Mouse (Mus musculus) intestine, embryonic 14.5 days (tissue): Measurements from ENCODE around the gene Fxyd2. TPM values are rescaled to one million over a fixed set of nuclear protein-coding genes. Genes with fewer than 3 reads are reported as not detected.

Experiments
- ATAC-seq: fragments of 200-750 bp; cut with Nextera tagmentation; replicated peaks from 2 replicates; pipeline ENCODE4 v1.8.0; 2017; ENCODE audit warnings: low read depth, moderate number of reproducible peaks, moderate TSS enrichment, moderate library complexity; ENCODE audit not compliant: low FRiP score, low TSS enrichment
- DNase-seq: peaks from one replicate; pipeline ENCODE4 v3.0.0-alpha.2; 2018; ENCODE audit warnings: low spot score
- H3K27ac ChIP-seq: fragments of 300-500 bp; sonication (generic); 2 replicates; pipeline ENCODE4 v1.5.1; 2014; ENCODE audit warnings: low read depth, mild to moderate bottlenecking, control low read depth
- H3K27me3 ChIP-seq: fragments of 300-500 bp; sonication (generic); replicated peaks from 2 replicates; pipeline ENCODE4 v1.6.1; 2014; ENCODE audit warnings: low read length, control low read depth; ENCODE audit not compliant: control insufficient read depth, insufficient read depth
- H3K36me3 ChIP-seq: fragments of 300-500 bp; sonication (generic); 2 replicates; pipeline ENCODE4 v1.6.1; 2014; ENCODE audit warnings: low read length, control low read depth; ENCODE audit not compliant: control insufficient read depth, insufficient read depth
- H3K4me1 ChIP-seq: fragments of 300-500 bp; sonication (generic); replicated peaks from 2 replicates; pipeline ENCODE4 v1.6.1; 2014; ENCODE audit warnings: low read length, control low read depth, mixed read lengths; ENCODE audit not compliant: control insufficient read depth, insufficient read depth
- H3K4me2 ChIP-seq: fragments of 300-500 bp; sonication (generic); 2 replicates; pipeline ENCODE4 v1.6.1; 2014; ENCODE audit warnings: low read length
- H3K4me3 ChIP-seq: fragments of 300-500 bp; sonication (generic); 2 replicates; pipeline ENCODE4 v1.5.1; 2014; ENCODE audit warnings: low read depth, low read length, control low read depth, mixed read lengths
- H3K9ac ChIP-seq: fragments of 300-500 bp; sonication (generic); 2 replicates; pipeline ENCODE4 v1.6.1; 2014; ENCODE audit warnings: mild to moderate bottlenecking, low read length
- H3K9me3 ChIP-seq: fragments of 300-500 bp; sonication (generic); 2 replicates; pipeline ENCODE4 v1.6.1; 2016; ENCODE audit warnings: low read length, control low read depth; ENCODE audit not compliant: control insufficient read depth
- WGBS: fragments of 180-500 bp; shearing (Covaris S2); extraction: QIAGEN DNeasy Blood & Tissue Kit; methylation state at CpG from one replicate; pipeline ENCODE4 v1.1.7; 2014; 5-methylcytosine and 5-hydroxymethylcytosine counted together
- polyA plus RNA-seq: library from polyadenylated mRNA; unstranded; fragments of >200 nt; fragmentation: Nextera tagmentation; extraction: Ambion mirVana; gene quantifications from 2 replicates; pipeline ENCODE4 v1.2.1, GENCODE M21; 2014

The Fxyd2 gene
- 2.4 and 5.2 TPM in 2 replicates for polyA plus RNA-seq

DNA sequence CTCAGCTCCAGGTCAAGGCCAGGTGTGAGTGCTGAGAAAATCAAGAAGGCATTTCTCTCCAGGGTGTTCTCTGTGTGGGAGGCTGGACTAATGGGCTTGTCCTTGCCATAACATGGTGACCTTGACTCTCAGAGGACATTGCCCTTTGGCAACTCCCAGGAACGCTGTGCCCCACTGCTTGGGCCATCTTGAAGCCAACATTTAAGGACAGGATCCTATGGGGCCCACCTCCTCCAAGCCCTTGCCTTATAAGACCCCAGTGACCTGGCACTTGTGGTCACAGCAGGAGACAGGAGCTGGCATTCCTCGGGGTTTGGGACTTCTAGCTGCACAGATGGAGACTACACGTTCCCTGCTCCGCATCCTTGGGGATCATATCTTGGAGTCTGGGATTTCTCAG, at the start of gene Fxyd2:
Fxyd2 (plus strand) TSS at position 236 of the 400 bp plus-strand sequence.
- peaks cover 5% of the 10 kb centered on the region; the same call in 1 of the 2 replicates for H3K36me3 ChIP-seq
- H3K4me1 ChIP-seq: no peaks in the 10 kb centered on the region
- no peak within 1 kb of the TSS for H3K27ac ChIP-seq
- no peaks in the 10 kb centered on the region for H3K27me3 ChIP-seq
- ATAC-seq (no peak), DNase-seq (no peak)
- no peak within 1 kb of the TSS for H3K4me2 ChIP-seq
- H3K4me3 ChIP-seq: no peak within 1 kb of the TSS
- no peak within 1 kb of the TSS for H3K9ac ChIP-seq
- WGBS: 81% methylated on average over 4 of the region's 4 CpGs
- no peaks in the 10 kb centered on the region for H3K9me3 ChIP-seq

DNA sequence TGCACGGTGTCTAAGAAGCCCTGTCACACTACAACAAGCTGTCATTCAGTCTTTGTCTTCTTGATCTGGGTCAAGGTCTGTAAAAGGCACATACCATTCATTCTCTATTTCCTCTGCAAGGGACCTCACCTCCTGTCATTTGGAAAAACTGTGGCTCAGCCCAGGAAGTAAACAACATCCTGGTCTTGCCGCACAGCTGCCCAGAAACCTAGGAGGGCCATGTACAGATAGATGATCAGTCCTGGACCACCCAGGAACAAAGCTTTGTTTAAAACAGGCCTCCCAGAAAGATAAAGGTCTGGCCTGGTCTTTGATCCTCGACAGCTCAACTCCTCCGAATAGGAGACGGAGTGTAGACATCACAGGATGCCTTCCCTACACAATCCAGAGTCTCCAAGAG, 49.6 kb upstream of the Fxyd2 start:
- H3K27me3 ChIP-seq: no peaks in the 10 kb centered on the region
- ATAC-seq: no peak
- no peaks in the 10 kb centered on the region for H3K4me1 ChIP-seq
- H3K27ac ChIP-seq: no peak overlapping the region
- 22% methylated on average over 5 of the region's 5 CpGs for WGBS
- no peaks in the 10 kb centered on the region for H3K36me3 ChIP-seq
- H3K9ac ChIP-seq: no peak overlapping the region
- no peaks in the 10 kb centered on the region for H3K9me3 ChIP-seq
- DNase-seq: no peak
- H3K4me3 ChIP-seq: no peak overlapping the region
- no peak overlapping the region for H3K4me2 ChIP-seq

DNA sequence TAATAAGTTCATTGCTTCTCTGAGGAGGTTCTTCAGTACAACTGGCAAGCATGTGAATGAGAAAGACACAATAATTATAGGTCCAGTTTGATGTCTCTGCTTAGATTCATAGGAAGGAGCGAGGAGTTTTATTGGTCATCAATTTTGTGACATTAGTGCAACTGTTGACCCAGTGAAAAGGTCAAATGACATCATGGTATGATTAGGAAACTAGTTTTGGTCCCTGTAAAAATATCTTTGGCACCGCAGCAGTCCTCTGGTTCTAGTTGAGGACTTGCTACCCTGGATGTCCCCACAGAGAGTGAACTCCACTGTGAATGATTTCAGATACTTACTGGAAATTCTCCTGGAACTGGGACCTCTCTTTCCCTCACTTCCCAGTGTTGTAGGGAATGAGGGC, 44.3 kb upstream of the Fxyd2 start:
- Histone ChIP-seq H3K36me3 (no peaks in the 10 kb centered on the region), H3K4me2 (no peak overlapping the region), H3K4me1 (no peaks in the 10 kb centered on the region), H3K27ac (no peak overlapping the region), H3K9me3 (no peaks in the 10 kb centered on the region), H3K9ac (no peak overlapping the region), H3K4me3 (no peak overlapping the region), H3K27me3 (no peaks in the 10 kb centered on the region)
- DNase-seq: no peak
- no peak for ATAC-seq
- 78% methylated on average over 2 of the region's 2 CpGs for WGBS

DNA sequence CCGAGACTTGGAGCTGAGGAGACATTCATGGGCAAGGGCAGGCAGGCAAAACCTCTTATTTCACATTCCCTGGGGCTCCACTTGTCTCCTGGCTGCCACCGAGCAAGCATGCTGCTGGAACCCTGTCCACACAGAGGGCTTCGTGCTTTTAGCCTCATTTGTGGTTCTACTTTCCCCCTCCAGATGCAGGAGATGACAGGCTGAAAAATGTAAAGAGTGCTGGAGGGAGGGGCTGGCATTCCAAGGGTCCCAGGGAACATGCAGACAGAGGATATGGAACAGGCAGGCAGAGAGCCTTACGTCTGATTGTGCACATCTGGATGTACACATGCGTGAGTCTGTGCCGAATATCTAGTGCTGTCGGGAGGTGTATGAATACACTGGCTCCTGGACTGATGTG, 41.1 kb upstream of the Fxyd2 start:
- no peak overlapping the region for H3K9ac ChIP-seq
- no peaks in the 10 kb centered on the region for H3K27me3 ChIP-seq
- no peak overlapping the region for H3K4me2 ChIP-seq
- no peaks in the 10 kb centered on the region for H3K9me3 ChIP-seq
- WGBS: 31% methylated on average over 7 of the region's 7 CpGs
- ATAC-seq: no peak
- no peaks in the 10 kb centered on the region for H3K4me1 ChIP-seq
- no peak overlapping the region for H3K27ac ChIP-seq
- DNase-seq: no peak
- no peaks in the 10 kb centered on the region for H3K36me3 ChIP-seq
- H3K4me3 ChIP-seq: no peak overlapping the region

DNA sequence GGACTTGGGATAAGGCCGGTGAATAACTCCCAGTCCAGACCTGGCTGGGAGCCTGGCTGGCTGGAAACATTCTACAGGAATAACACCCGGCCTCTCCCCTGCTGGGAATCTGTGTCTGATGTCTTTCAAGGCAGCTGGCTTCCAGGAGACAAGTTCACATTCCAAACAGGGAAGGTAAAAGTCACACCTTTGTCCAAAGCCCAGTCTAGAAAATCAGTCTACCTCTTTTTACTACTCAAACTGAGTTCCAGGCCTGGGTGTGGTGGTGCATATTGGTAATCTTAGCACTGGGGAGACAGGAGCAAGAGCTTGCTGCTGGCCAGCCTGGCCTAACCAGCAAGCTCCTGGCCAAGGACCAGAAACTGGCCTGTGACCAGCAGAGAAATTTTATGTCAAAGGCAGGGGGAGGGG, 37.4 kb upstream of the Fxyd2 start:
- H3K4me1 ChIP-seq: no peaks in the 10 kb centered on the region
- no peaks in the 10 kb centered on the region for H3K27me3 ChIP-seq
- H3K27ac ChIP-seq: no peak overlapping the region
- H3K36me3 ChIP-seq: no peaks in the 10 kb centered on the region
- H3K4me3 ChIP-seq: no peak overlapping the region
- ATAC-seq (no peak), DNase-seq (no peak)
- H3K9me3 ChIP-seq: no peaks in the 10 kb centered on the region
- H3K9ac ChIP-seq: no peak overlapping the region
- no peak overlapping the region for H3K4me2 ChIP-seq
- 26% methylated on average over 2 of the region's 2 CpGs for WGBS

DNA sequence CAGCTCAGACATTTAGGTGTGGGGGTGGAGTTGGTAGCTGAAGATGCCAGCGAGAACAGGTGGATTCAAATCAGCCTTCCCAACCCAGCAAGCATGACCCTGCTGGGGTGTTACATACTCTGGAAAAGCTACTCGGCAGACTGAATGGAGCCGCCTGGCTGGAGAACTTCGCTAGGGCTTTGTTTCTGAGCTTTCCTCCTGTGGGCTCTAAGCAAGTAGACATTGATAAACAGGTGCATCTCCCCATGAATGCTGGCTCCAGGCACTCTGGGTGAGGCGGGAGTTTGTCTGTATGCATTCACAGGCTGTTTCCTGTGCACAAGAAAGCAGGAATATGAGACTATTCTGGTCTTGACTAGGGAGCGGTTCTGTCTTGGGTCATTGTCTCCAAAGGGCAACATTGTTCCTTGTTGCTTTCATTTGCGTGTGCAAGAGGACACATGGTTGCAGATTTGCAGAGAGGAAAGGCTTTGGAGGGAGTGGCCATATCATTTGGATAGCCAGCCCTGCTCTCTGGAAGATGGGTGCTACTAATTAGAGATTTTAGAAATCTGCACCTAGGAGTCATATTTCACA, 35.7 kb upstream of the Fxyd2 start:
- H3K27me3 ChIP-seq: no peaks in the 10 kb centered on the region
- H3K4me2 ChIP-seq: no peak overlapping the region
- no peaks in the 10 kb centered on the region for H3K36me3 ChIP-seq
- no peaks in the 10 kb centered on the region for H3K4me1 ChIP-seq
- H3K4me3 ChIP-seq: no peak overlapping the region
- no peak overlapping the region for H3K27ac ChIP-seq
- H3K9ac ChIP-seq: no peak overlapping the region
- ATAC-seq (no peak), DNase-seq (no peak)
- H3K9me3 ChIP-seq: no peaks in the 10 kb centered on the region
- WGBS: 63% methylated on average over 7 of the region's 7 CpGs

DNA sequence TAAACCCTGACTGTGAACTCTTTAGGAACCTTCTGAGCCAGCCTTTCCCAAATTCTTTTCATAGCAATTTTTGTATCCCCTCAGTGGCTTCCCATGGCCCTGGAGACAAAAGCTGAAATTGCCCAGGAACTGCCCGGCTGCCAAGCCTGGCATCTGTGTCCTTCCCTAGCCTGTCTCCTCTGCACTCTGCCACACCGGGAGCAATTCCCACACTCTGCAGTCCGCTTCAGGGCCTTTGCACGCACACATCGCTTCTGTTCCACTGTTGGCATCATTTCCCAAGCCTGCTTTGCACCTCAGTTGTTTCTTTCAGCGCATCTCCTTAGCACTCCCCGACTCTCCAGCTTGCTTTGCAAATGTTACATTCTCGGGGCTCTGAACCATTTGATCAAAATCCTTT, 31.8 kb upstream of the Fxyd2 start:
- no peak overlapping the region for H3K9ac ChIP-seq
- DNase-seq (no peak), ATAC-seq (no peak)
- no peak overlapping the region for H3K4me3 ChIP-seq
- WGBS: 59% methylated on average over 8 of the region's 8 CpGs
- no peaks in the 10 kb centered on the region for H3K9me3 ChIP-seq
- no peak overlapping the region for H3K27ac ChIP-seq
- H3K36me3 ChIP-seq: no peaks in the 10 kb centered on the region
- H3K4me2 ChIP-seq: no peak overlapping the region
- peaks cover 10% of the 10 kb centered on the region for H3K4me1 ChIP-seq
- H3K27me3 ChIP-seq: no peaks in the 10 kb centered on the region; the same call in 1 of the 2 replicates

DNA sequence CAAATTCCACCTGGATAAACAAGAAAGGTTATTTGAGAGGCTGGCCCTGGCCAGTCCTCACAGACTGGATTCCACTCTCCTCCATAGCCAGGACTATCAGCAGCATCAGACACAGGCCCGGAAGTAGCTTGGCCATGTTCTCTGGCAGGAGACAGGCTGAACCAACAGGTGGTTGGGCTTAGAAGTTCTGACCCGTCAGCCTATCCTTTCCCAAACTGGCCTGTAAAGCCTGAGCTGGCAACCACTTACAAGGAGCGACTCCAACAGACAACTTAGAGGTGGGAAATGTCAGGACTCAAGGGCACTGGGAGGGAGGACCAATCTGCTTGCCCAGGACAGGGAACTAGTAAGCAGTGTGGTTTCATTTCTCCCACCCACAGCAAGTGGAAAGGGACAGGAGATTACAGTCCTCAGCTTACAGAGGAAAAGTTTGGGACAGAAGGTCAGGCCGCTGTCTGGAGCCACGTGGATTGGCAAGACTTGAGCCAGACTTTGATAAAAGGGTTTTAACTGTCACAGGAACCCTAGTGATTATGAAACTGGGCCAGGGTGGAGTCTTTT, 31.0 kb upstream of the Fxyd2 start:
- WGBS: 49% methylated on average over 5 of the region's 5 CpGs
- Histone ChIP-seq H3K4me1 (peaks cover 13% of the 10 kb centered on the region), H3K9ac (no peak overlapping the region), H3K36me3 (no peaks in the 10 kb centered on the region), H3K4me3 (no peak overlapping the region), H3K9me3 (no peaks in the 10 kb centered on the region), H3K4me2 (no peak overlapping the region), H3K27me3 (no peaks in the 10 kb centered on the region; the same call in 1 of the 2 replicates), H3K27ac (no peak overlapping the region)
- ATAC-seq (no peak), DNase-seq (no peak)

DNA sequence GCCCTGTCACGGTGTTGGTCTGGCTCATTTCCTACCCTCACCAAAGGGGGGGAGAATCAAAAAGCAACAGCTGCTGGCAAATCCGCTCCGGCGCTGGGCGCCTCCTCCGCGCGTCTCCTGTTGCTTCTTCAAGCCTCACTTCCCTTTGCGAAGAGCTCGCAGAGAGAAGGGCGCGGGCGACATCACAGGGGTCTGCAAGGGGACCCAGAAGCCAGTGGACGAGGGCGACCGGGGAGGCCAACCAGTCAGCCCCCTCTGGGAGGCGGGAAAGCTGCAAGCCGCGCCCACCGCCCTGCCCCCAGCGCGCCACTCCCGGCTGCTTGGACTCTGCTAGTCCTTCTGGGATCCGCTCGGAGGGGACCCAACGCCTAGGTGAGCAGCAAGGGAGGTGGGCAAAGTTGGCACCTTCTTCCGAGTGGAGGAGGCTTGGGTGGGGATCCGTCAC, 29.3 kb upstream of the Fxyd2 start, which contains the start of gene Fxyd6:
Fxyd6 (plus strand) TSS at position 69 of the 445 bp plus-strand sequence.
- no peaks in the 10 kb centered on the region for H3K36me3 ChIP-seq
- DNase-seq: peak; percentile 85
- WGBS: 0% methylated on average over 25 of the region's 28 CpGs

More for the DNA sequence above, 29.3 kb upstream of the Fxyd2 start, which contains the start of gene Fxyd6:
- peak; percentile 58; the same call in 1 of the 2 replicates for ATAC-seq
- Histone ChIP-seq H3K9me3 (no peaks in the 10 kb centered on the region), H3K4me3 (peak within 1 kb of the TSS; percentile 62), H3K4me1 (peaks cover 17% of the 10 kb centered on the region), H3K9ac (peak within 1 kb of the TSS; percentile 61), H3K27ac (peak within 1 kb of the TSS; percentile 66), H3K27me3 (no peaks in the 10 kb centered on the region; the same call in 1 of the 2 replicates), H3K4me2 (peak within 1 kb of the TSS; percentile 68)
